Mouse (Mus musculus): ENCODE results near the gene Mlana.

Gene Mlana

DNA sequence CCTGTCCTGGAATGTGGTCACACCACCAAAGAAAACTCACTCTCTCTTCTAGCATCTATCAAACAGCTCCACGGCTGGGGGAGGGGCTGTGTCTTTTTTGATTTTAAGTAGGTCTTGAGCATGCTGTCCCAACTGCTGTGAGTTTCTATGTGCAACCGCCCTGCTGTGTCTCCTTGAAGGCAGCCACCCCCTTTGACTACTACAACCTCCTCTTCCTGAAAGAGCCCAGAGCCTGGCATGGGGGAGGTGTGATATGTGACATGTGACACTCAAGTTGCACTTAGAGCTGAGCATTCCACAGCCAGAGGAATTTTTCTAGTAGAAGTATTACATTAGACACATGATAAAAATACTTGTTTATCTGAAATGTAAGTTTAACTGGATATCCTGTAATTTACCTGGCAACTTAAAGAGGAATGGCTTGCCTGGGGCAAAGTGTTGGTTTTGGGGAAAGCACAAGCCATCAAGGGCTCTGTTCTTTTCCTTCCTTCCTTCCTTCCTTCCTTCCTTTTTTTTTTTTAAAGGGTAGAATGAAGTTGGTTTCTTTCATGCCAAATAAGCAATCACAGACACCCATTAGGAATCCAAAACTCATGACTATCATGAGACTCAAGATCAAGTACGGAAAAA lies at the start of gene Mlana:
Gene Mlana (plus strand): TSS at position 580 of the 630 bp plus-strand sequence.
- DNase-seq = no peak

DNA sequence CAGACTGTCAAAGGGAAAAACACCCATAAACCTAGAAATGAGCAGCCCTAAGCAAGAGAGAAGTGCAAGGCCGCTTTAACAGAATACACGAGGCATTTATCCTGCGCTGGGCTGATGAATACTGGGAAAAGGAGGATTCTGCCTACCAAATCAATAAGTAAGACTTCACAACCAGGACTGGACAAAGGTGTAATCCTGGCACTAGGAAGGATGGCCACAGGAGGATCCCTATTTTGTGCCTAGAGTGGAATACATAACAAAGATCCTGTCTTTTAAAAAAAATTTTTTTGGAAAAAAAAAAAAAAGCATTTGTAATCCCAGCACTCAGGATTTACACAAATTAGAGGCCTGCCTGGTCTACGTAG lies 49.1 kb upstream of the Mlana start:
- no peak for DNase-seq

DNA sequence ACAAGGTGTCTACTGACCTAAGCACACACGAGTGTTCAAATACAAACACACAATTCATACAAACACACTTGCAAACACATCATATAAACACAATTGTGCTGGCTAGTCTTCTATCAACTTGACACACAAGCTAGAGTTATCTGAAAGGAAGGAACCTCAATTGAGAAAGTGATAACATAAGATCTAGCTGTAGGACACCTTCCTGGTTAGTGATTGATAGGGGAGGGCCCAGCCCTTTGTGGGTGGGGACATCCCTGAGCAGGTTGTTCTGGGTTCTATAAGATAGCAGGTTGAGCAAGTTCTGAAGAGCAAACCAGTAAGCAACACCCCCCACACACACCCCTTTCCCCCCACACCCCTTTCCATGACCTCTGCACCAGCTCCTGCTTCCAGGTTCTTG lies 47.9 kb upstream of the Mlana start:
- no peak for DNase-seq

DNA sequence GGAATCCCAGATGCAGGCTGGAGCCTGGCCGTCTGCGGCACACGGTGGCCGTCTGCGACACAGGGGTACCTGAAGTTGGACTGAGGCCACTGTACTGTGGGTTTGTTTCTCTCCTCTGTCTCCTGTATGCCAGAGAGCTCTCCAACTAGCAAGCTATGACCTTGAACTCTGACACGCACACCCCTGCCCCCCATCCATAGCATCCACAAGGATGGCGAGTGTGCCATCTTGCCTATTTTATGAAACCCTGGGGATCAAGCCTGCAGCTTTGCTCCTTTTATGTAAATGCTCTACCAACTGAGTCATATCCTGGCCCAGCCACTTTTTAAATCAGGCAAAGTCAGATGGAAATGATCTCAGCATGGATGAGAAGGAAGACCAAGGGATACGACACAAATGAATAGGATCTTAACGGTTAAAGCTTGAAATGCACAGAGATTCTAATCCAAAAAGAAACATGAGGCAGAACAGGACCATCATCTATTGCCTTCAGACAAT lies 43.8 kb upstream of the Mlana start:
- no peak for DNase-seq

DNA sequence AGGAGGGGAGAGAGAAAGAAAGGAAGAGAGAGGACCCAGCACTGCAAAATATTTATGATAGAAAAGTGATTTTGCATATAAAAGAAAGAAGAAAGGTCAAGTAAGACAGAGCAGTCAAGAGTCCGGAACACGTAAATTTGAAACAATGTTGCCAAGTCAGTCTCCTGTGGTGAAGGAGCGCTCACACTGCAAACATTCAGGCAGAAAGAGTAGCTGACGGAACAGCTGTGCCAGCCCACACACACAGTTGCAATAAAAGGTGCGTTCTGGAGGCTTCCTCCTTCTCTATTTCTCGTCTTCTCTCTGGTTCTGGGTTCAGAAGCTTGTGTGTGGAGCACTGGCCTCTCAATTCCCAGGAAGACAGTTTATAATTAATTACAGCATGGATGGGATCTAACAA lies 42.5 kb upstream of the Mlana start:
- DNase-seq = no peak

DNA sequence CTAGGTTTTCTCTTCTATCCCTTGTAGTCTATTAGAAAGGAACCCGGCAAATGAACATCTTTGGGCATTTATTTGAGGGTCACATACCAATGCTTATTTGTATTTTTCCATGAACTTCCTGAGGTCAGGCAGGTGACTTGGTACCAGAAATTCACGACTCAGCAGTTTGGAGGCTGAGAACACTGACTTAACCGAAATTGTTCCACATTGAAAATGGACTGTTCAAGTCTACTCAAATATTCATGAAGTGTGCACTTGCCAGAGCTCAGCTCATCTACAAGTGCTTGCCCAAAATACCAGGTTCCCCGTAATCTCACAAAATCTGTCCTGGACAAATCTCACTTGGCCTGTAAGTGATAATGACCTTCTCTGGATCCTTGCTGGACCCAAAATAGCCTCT lies 41.6 kb upstream of the Mlana start:
- DNase-seq = no peak

DNA sequence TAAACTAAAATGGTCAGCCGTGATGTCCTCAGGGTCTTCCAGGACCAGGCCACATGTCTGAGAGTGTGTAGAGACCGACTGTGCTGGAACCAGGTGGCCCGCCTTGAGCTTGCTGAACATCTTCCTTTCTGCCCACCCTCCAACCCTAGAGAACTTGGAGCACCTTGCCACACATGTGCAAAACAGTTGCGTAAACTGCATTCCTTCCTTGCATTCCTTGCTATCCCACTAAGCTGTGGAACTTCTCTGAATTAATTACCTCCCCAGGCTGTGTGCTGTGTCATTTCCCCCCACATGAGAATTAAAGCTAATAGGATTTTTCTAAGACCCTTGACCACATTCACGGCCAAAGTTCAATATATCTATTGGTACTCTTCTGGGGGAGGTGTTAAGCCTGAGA lies 41.0 kb upstream of the Mlana start:
- no peak for DNase-seq

DNA sequence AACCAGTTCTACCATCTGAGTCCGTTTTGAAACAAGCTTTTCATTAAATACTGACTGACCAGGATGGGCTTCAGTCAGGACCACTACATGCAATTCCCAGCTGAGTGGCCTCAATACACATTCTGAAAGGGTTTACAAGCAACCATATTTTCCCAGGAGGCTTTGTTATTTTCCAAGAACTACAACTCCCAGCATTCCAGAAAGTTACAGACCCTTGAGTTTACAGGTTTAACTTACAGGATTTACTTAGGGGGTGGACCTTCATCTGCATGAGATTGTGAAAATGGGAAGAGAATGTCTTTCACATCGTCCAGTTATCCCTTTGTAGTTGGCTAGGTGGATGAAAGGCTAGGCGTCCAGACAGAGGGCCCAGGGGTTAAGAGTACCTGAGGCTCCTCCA lies 40.6 kb upstream of the Mlana start:
- no peak for DNase-seq

DNA sequence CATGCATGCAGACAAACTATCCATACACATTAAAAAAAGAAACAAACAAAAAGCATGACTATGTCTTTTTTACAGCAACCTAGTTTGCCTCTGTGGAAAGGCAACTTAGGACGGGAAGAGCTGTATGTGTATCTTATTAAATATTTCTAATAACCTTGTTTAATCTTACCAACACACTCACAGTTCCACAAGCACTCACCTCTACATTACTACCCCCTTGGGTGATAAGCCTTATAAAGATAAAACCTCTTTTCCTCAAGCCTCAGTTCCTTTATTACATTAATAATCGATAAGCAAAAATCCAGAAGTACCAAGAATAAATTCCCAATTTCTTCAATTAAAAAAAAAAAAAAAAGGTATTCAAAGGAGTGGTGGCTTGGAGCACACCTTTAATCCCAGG lies 40.1 kb upstream of the Mlana start:
- DNase-seq = no peak

DNA sequence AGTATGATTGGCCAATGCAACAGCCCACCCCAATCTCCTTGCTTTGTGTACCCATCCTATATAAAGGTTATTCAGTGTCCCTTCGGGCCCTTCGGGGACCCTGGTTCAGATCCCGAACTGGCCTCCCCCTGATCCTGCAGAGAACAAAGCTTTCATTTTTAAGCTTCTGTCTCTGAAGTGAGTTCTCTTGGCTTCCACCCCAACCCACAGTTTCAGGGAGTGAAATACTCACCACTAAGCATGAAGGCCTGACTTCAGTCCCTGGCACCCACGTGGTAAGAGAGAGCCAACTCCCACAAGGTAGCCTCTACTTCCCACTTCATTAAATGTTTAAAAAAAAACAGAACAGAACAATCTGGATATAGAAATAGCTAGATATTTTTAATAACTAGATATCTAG lies 38.8 kb upstream of the Mlana start:
- no peak for DNase-seq

DNA sequence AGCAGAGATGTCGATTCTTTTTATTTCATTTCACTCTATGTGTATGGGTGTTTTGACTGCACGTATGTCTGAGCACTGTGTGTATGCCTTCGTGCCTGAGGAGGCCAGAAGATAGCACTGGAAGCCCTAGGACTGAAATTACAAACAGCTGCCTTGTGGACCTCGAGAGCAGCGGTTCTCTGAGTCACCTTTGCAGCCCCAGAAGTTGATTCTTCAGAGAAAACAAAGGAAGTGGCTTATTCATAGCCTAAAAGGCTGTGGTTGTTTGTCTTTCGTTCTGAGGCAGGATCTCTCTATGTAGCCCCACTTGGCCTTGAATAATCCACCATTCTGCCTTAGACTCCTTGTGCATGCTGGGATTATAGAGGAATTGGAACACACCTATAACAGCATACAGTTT lies 37.9 kb upstream of the Mlana start:
- DNase-seq = no peak

DNA sequence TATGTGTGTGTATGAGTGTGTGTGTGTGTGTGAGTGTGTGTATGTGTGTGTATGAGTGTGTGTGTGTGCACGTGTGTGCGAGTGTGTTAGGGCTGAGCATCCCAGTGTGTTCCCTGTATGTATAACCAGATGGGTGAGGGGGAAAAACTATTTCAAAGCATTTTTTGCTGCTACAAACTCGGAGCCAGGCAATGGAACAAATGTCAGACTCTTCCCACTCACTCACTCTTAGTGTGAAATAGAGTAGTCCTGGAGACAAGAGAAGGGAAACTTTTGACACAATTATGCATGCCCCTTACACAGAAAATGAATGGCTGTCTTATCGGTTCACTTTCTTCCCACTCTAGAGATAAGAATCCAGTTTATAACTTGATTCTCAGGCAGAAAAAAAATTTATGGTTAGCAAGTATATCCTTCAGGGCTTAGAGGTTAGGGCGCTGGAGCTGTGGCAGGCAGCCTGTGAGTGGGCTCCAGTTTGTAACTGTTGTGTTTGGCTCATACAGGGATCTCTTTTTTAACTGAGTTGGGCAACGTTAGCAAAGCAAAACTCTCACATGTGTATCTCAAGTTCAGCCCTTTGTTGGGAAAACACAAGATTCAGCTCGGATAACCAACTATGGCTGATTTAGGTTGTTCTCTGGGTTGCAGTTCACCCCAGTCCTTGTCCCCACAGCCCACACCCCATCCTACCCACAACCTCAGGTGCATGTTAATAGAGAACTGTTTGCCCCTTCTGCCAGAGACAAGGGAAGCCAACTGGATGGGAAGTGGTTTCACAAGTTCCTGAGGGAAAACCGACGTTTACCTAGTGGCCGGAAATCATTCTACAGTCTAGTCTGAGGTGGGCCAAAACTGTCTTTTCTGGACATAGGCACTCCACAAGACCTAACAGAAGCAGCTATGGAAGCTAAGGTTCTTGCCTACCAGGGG lies 36.5 kb upstream of the Mlana start:
- DNase-seq = no peak

DNA sequence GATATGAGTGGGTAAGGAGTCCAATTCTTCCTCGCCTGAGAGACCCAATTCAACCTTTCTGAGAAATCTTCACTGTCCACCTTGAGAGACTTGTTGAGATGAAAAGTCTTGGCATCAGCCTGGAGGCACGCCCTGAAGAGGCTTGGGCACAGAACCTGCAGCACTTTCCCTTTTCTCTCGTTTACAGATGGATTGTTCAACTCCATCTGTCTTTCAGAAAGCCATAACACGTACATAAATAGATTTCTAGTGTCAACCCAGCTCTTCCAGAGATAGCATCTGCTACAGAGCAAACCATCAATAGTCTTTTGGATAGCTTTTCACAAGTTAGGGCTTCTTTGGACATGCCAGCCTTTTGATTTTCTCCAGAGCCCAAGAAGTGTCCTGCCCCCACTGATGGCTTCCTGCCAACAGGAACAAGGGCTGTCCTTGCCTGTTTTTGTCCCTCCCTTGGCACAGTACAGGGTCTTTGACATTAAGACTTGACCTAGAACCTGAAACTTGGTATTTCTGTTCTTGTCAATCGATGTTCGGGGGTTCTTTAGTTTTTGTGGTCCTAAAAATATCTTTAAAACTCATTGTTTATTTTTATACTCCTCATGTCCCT lies 35.5 kb upstream of the Mlana start:
- DNase-seq = no peak

DNA sequence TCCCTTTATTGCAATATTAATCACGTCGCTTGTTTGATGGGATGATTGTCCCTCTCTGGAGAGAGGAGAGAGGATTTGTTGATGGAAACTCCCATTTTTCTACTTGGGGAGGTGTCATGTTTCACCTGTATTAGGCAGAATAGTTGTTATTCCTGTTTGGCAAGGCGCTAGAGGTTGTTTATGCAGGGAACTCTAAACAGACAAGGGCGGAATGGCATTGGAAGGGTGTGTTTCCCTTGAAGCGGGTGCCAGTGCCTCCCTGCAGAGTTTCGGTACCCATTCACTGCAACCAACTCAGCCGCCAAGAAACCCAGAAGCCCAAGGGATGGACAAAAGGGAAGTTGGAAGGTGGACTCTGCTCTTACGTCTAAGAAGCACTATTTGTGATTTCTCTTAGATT lies 33.8 kb upstream of the Mlana start:
- no peak for DNase-seq

DNA sequence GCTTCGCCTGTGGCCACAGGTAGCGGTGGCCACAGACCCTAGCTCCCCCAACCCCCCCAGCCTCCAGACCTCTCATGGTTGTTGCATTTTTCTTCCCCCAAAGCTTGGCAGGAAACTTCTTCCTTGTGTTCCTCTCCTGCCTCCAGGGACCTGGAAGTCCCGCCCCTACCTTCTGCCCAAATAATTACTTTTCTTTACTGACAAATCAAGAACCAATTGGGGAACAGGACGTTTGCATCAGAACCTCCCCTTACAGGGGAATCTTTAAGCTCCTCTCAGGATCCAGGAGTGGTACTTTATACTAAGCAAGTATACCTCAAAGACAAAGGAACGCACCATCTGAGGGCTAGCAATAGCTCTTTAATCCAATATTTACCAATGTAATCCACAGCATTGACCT lies 32.7 kb upstream of the Mlana start:
- no peak for DNase-seq

DNA sequence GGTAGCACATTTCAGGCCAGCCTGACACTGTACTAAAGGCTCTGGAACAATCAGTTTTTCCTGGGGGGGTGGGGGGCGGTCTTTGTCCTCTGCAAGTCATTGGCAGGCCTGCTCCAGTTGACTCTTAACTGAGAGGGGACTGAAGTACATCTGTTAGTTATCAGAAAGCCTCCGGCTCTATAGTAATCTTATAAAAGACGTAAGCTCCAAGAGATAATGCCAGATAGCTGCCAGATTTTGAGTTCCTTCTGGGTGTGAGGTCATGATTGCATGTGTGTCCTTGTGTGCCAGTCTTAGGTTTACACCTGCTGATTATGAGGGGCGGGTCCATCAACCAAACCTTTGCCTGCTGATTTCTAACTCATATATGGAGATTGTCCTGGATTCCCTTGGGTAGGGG lies 31.5 kb upstream of the Mlana start:
- no peak for DNase-seq

DNA sequence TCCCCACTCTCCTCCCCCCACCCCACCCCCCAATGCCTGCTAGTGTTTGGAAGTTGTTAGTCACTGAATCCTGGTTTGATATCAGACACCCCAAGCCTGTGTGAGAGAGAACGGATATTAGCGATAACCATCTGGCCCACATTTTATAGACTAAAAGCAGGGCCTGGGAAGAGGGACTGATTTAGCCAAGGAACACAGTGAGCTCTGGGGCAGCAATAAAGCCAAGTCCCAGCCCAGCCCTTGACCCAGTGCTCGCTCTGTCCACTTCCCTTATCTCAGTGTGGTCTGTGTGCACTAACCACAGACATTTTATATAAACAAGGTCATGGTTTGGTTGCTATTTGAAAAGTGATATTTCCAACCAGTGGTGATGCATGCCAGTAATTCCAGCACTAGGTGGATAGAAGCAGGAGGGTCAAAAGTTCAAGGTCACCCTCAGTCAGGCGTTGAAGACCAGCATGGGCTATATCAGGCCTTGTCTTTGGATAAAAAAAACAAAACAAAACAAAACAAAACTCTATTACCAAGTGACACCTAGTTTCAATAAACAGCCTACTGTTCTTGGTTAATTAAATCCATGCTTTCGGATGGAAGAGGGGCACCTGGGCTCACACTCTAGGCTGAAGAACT lies 30.5 kb upstream of the Mlana start:
- no peak for DNase-seq

DNA sequence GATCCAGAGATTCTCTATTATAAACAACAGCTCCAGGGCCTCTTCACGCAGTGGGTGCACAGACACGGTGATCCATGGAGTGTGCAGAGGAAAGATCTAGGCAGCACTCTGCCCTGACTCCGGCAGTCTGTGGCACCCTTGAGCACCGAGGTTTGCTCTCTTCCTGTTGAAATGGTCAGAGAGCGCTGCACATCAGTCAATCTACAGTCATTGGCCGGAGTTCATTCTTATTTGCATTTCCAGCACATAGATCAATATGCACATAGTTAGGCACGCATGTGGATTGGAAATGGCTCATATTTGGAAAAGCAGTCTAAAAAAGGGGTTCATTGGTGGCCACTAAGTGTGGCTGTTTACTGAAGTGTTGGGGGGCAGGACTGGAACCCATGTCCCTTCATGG lies 29.5 kb upstream of the Mlana start:
- DNase-seq = no peak

DNA sequence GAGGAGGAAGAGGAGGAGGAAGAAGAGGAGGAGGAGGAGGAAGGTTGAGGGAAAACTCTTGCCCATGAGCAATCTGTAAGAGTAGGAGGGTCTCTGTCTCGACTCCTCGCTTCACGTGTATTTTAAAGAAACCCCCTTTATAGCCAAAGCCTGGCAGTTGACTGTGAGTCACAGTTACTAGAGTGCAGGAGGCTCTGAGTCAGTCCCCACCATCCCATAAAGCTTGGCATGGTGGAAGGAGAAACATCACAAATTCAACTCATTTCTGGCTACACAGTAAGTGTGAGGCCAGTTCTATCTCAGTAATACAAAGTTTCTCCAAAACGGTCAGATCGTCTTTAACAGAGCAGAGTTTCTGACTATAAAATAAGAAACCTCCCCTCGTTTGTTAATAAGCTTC lies 27.4 kb upstream of the Mlana start:
- no peak for DNase-seq

DNA sequence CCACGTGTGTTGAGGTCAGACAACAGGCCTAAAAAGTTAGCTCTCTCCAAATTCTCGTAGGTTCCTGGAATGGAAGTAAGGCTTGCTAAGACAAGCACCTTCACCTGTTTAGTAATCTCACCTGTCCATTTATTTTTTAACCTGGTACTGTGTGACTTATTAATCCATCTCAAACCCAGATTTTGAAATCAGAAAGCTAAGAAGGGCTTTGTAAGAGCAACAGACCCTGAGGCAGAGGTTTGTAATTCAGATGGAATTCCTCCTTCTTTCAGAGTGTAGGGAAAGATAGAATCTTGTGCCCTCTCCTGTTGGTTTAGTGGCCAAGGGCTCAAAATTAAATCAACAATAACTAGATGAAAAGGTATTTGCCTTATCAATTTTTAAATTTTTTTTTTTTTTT lies 26.5 kb upstream of the Mlana start:
- DNase-seq = no peak

DNA sequence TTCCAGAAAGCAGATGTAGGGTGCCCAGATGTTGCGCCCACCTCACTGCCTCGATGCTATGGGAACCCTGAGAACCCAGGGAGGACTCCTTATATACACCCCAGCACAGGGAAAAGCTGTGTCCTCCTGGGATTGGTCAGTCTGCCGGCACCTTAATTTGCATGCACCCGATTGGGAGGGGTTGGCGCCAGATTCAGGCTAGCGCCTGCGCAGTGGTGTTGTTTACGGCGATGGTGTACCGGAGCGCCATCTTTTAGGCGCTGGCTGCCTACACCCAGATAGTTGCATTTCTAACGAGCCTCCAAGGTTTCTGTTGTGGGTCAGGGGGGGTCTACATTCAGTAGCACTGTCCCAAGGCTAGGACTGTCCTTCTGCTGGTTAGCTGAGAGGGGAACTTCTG lies 25.0 kb upstream of the Mlana start:
- no peak for DNase-seq

DNA sequence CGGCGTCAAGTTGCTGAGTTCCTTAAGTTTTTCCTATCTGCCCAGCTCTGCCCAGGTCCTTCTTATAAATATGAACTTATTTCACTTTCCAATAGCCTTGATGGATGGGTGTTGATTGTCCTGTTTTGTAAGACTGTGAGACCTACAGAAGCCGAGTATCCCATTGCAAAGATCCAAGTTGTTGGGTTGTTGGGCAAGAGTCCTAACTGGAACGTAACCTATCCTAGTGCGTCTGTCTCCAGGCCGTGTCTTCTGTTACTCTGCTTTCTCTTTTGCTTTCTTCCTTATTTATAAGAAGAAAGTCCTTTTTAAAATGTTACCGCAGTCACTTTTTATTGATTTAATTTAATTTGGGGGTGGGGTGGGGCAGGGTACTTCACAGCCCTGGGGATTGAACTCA lies 22.7 kb upstream of the Mlana start:
- no peak for DNase-seq

DNA sequence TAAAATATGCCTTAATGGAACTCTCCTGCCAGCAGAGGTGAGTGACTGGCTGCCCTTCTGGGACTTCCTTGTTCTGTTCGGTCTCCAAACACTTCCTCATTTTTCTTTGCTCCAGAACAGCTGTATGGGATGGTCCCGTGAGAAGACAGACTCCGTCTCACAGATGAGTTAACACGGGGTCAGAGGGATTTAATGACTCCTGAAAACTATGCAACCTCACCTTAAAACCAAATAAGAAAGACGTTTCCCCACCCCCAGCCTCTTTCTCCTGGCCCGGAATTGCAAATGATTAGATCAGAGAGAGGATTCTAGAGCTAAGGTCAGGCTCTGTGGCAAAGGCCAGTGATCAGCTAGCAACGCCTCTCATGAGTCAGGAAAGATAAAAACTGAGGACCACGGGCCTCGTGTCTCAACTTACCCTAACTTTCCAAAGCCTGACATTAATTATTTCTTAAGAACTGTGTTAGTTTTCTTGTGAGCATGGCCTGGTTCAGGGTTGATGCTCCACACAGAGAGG lies 22.0 kb upstream of the Mlana start:
- no peak for DNase-seq
